ENCODE assay signal across 24 mouse cellular contexts in the genomic region with DNA sequence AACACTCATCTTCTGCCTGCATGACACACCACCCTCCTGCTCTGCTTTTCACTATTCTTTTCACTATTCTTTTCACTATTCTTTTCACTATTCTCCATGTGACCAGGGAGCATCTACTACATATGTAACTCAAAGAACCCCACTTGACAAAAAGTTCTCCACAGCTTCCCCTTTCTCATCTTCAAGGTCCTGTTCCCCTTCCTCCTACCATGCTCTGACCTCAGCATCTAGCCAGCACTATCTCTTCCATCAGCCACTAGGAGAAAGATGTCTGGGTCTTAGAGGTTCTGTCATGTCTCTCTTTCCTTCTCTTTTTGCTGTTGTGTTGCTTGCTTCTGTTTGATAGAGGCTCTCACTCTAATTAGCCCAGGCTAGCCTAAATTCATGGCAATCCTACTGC. TPM values are rescaled to one million over a fixed set of nuclear protein-coding genes. Genes with fewer than 3 reads are reported as not detected.
DNase-seq lines count a peak whose midpoint lies in the region; ATAC-seq and TF ChIP-seq lines count a peak whose summit lies in the region.
"Had no signal": no experiment of that assay in that cellular context is flagged by ENCODE, and none has a peak within 500 bp of the region (broad histone marks: within the 10 kb centered on the region; RNA-seq: fewer than 3 reads in every experiment).

No protein-coding gene starts in this region.

- no peak for TF ChIP-seq RAD21 in MEL (IDR thresholded peaks at IDR 0.05; ENCODE audit: low read depth, low read length)

- H3K9ac ChIP-seq in MEL (ENCODE audit: control insufficient read depth, low read depth, low read length, poor library complexity, severe bottlenecking): no peak overlapping the region
- H3K9ac ChIP-seq: forebrain, embryonic 13.5 days; hindbrain, embryonic 13.5 days had no signal

- TF ChIP-seq CTCF in MEL (IDR thresholded peaks at IDR 0.05 in 2 of 3, conservative IDR thresholded peaks at IDR 0.05 in 1 of 3; ENCODE audit: control insufficient read depth in 1 of 3, insufficient read depth in 1 of 3, low read depth in 2 of 3, low read length in 3 of 3, poor library complexity in 1 of 3, severe bottlenecking in 1 of 3): no peak
- no peak for TF ChIP-seq CTCF in thymus, adult 2 months (IDR thresholded peaks at IDR 0.05; ENCODE audit: borderline replicate concordance, control insufficient read depth, extremely low read depth, insufficient read depth, low read length, poor library complexity)
- no peak for TF ChIP-seq CTCF in gastrocnemius, adult 2 months (IDR thresholded peaks at IDR 0.05)

- TF ChIP-seq POLR2A in MEL (IDR thresholded peaks at IDR 0.05; ENCODE audit: control insufficient read depth in 1 of 2, insufficient read depth in 1 of 2, low read depth in 1 of 2, low read length in 2 of 2, poor library complexity in 1 of 2): no peak
- no peak for TF ChIP-seq POLR2A in thymus, adult 2 months (IDR thresholded peaks at IDR 0.05; ENCODE audit: control insufficient read depth, extremely low read depth, insufficient read depth, low read length, poor library complexity)

- ATAC-seq in granulocyte monocyte progenitor cell, adult 5-6 weeks (replicated peaks; ENCODE audit: poor library complexity, severe bottlenecking): peak; percentile 87
- peak; percentile 51 for ATAC-seq in megakaryocyte progenitor cell, adult 5-6 weeks (replicated peaks; ENCODE audit: poor library complexity)
- ATAC-seq: activated CD4-positive, CD25-positive, alpha-beta regulatory T cell, adult 4 months; CD4-positive, CD25-positive, alpha-beta regulatory T cell, adult 4 months; forebrain, embryonic 13.5 days; forebrain, embryonic 16.5 days; hindbrain, embryonic 16.5 days; intestine, embryonic 16.5 days had no signal

- peaks cover 4 to 20% of the 10 kb centered on the region in 2 experiments for H3K36me3 ChIP-seq in MEL (ENCODE audit: control insufficient read depth in 1 of 2, insufficient read depth in 2 of 2, low read length in 2 of 2)
- peaks cover 21% of the 10 kb centered on the region for H3K36me3 ChIP-seq in thymus, adult 2 months (ENCODE audit: control insufficient read depth, insufficient read depth, low read length)

- H3K79me2 ChIP-seq in MEL (ENCODE audit: control insufficient read depth, insufficient read depth, low read length, poor library complexity): no peaks in the 10 kb centered on the region

- no peaks in the 10 kb centered on the region for H3K9me3 ChIP-seq in MEL (replicated peaks; ENCODE audit: insufficient read depth, low read length)
- H3K9me3 ChIP-seq: forebrain, embryonic 10.5 days; forebrain, embryonic 13.5 days; hindbrain, embryonic 10.5 days; hindbrain, embryonic 13.5 days had no signal

- peak overlapping the region; percentile 45 for H3K27ac ChIP-seq in MEL (ENCODE audit: control insufficient read depth, low read depth, low read length)
- no peak overlapping the region for H3K27ac ChIP-seq in thymus, adult 2 months (ENCODE audit: control insufficient read depth, insufficient read depth, low read length)
- no peak overlapping the region for H3K27ac ChIP-seq in gastrocnemius, adult 2 months
- H3K27ac ChIP-seq: forebrain, embryonic 10.5 days; forebrain, embryonic 13.5 days; hindbrain, embryonic 10.5 days; hindbrain, embryonic 13.5 days had no signal

- TF ChIP-seq EP300 in MEL (IDR thresholded peaks at IDR 0.05; ENCODE audit: low read depth in 1 of 2, low read length in 2 of 2): no peak

- H3K4me1 ChIP-seq in MEL (ENCODE audit: control insufficient read depth in 1 of 2, insufficient read depth in 2 of 2, low read length in 2 of 2): peaks cover 16 to 27% of the 10 kb centered on the region in 2 experiments
- no peaks in the 10 kb centered on the region for H3K4me1 ChIP-seq in thymus, adult 2 months (replicated peaks; ENCODE audit: control insufficient read depth, insufficient read depth, low read length)
- H3K4me1 ChIP-seq: forebrain, embryonic 10.5 days; forebrain, embryonic 13.5 days; hindbrain, embryonic 10.5 days; hindbrain, embryonic 13.5 days had no signal

- H3K27me3 ChIP-seq in MEL (ENCODE audit: control insufficient read depth in 1 of 2, insufficient read depth in 2 of 2, low read length in 2 of 2): no peaks in the 10 kb centered on the region
- no peaks in the 10 kb centered on the region for H3K27me3 ChIP-seq in thymus, adult 2 months (ENCODE audit: control insufficient read depth, insufficient read depth, low read length)
- H3K27me3 ChIP-seq: forebrain, embryonic 13.5 days; hindbrain, embryonic 13.5 days had no signal

- DNase-seq in 416B (ENCODE audit: low read depth): peak; percentile 22
- peak; percentile 52 for DNase-seq in MEL (ENCODE audit: low read depth, low spot score)
- DNase-seq in ovary, postnatal 36 days (ENCODE audit: low spot score): no peak
- DNase-seq in thymus, adult 2 months: no peak
- no peak for DNase-seq in gastrocnemius, adult 2 months
- DNase-seq: adrenal gland, adult 8-10 months; adrenal gland, postnatal 25 days; cerebellum, adult 11-12 months; cerebellum, adult 8-10 months; cerebellum, postnatal 10 days; cerebellum, postnatal 36 days; gastrocnemius, postnatal 14 days; heart, adult 18-20 months had no signal

- no peak overlapping the region for H3K4me3 ChIP-seq in MEL (ENCODE audit: control insufficient read depth in 1 of 2, insufficient read depth in 1 of 2, low read depth in 2 of 2, low read length in 2 of 2)
- no peak overlapping the region for H3K4me3 ChIP-seq in thymus, adult 2 months (ENCODE audit: control insufficient read depth, insufficient read depth, low read length)
- no peak overlapping the region for H3K4me3 ChIP-seq in gastrocnemius, adult 2 months
- H3K4me3 ChIP-seq: forebrain, embryonic 10.5 days; forebrain, embryonic 13.5 days; hindbrain, embryonic 10.5 days; hindbrain, embryonic 13.5 days had no signal

- intact Hi-C loops in gastrocnemius, adult 2 months (cut with DNase I): no loop called here

TF ChIP-seq in MEL, 35 proteins besides CTCF, POLR2A, EP300 and RAD21:
- TF ChIP-seq USF1 (IDR thresholded peaks at IDR 0.05; ENCODE audit: low read depth, low read length): 0 out of 2 replicates have a peak, but pooled peaks have one; percentile 13
- no peak for TF ChIP-seq SMC3 (IDR thresholded peaks at IDR 0.05; ENCODE audit: low read depth, low read length)
- no peak for TF ChIP-seq E2F4 (IDR thresholded peaks at IDR 0.05; ENCODE audit: borderline replicate concordance, low read depth, low read length)
TF ChIP-seq in MEL: peak in this region for 1.

RNA-seq across cellular contexts. Expression of gene F3, which starts 42.7 kb away (rescaled TPM):
- total RNA-seq in MEL (2012; rRNA removed): not detected in 2 replicates
- polyA plus RNA-seq in MEL (2012; ENCODE audit: insufficient read depth in 1 of 2, insufficient read length in 2 of 2, low read depth in 1 of 2, low replicate concordance in 2 of 2, missing spikeins in 1 of 2): not detected
- total RNA-seq in granulocyte monocyte progenitor cell, adult 5-6 weeks (2014; fragmentation: Nextera tagmentation): 1.1 and 7.2 TPM in 2 replicates
- 0.26 and 2.3 TPM in 2 replicates for total RNA-seq in granulocyte monocyte progenitor cell, adult 5-6 weeks (2017)
- 0.15 and 2.0 TPM in 2 replicates for total RNA-seq in megakaryocyte progenitor cell, adult 5-6 weeks (2015)
- 0.71 and 2.5 TPM in 2 replicates for total RNA-seq in megakaryocyte progenitor cell, adult 5-6 weeks (2017)
- polyA plus RNA-seq in thymus, adult 2 months (2012; rRNA removed): 4.6 and 6.3 TPM in 2 replicates
- 1 to 10 TPM; 5.7 to 6.1 TPM for total RNA-seq in gastrocnemius, adult 2 months (2021)
- polyA plus RNA-seq: activated CD4-positive, CD25-positive, alpha-beta regulatory T cell, adult 4 months; CD4-positive, CD25-positive, alpha-beta regulatory T cell, adult 4 months had no signal

RNA-seq across cellular contexts. Expression of gene Abcd3, which starts 49.1 kb away (rescaled TPM):
- total RNA-seq in MEL (2012; rRNA removed): 14.8 and 22.2 TPM in 2 replicates
- 10 to 100 TPM; 29.9 to 61.4 TPM for polyA plus RNA-seq in MEL (2012; ENCODE audit: insufficient read depth in 1 of 2, insufficient read length in 2 of 2, low read depth in 1 of 2, low replicate concordance in 2 of 2, missing spikeins in 1 of 2)
- total RNA-seq in granulocyte monocyte progenitor cell, adult 5-6 weeks (2014; fragmentation: Nextera tagmentation): 30.1 and 30.9 TPM in 2 replicates
- total RNA-seq in granulocyte monocyte progenitor cell, adult 5-6 weeks (2017): 31.8 and 38.6 TPM in 2 replicates
- 33.2 and 39.9 TPM in 2 replicates for total RNA-seq in megakaryocyte progenitor cell, adult 5-6 weeks (2015)
- total RNA-seq in megakaryocyte progenitor cell, adult 5-6 weeks (2017): 41.3 and 43.7 TPM in 2 replicates
- polyA plus RNA-seq in thymus, adult 2 months (2012; rRNA removed): 5.1 and 5.4 TPM in 2 replicates
- 10 to 100 TPM; 36.9 to 52.0 TPM for total RNA-seq in gastrocnemius, adult 2 months (2021)

Comparison
In these comparisons a context has a peak if more than half of its experiments do, and no peak if none do; other contexts are left out.
1. DNase-seq: peak in 416B (single experiment) and MEL (single experiment); none in ovary, postnatal 36 days (single experiment), thymus, adult 2 months (single experiment) and gastrocnemius, adult 2 months (single experiment).